Mouse (Mus musculus) gastrocnemius, postnatal 14 days (tissue): Measurements from ENCODE around the gene Fam174a. TPM values are rescaled to one million over a fixed set of nuclear protein-coding genes. Genes with fewer than 3 reads are reported as not detected.

Source experiments
- DNase-seq: peaks from one replicate; pipeline ENCODE4 v3.0.0; 2021; ENCODE audit warnings: mixed read lengths
- intact Hi-C: fragments of 180-260 bp; cut with DNase I; formaldehyde crosslinking; loops from one replicate; pipeline ENCODE4 v1.15.1; 2025; ENCODE audit warnings: low total_unique reads
- total RNA-seq, 2 experiments: library from RNA; stranded (reverse); gene quantifications; 2 replicates each; pipeline ENCODE4 v1.2.3; 2021

Gene Fam174a
- total RNA-seq, 2 experiments from 2014 or later: 23.6 to 24.0 TPM

DNA sequence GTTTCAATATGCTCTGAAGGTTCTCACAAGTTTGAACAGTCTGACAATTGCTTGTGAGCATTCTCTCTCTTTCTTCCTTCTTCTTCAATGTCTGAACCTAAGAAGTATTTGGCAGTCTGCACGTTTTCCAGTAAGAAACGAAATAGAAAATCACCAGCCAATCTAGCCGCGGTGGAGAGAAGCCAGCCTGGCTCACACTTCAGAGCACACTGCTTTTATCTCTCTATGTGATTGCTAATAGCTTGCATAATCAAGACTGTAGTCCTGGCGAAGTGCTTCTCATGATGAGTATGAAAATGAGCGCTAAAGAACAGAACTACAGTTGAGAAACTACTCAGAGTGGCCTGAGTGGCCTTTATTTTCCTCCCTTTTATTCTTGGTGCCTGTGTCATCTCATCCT, 62.0 kb downstream of the Fam174a start:
- DNase-seq: no peak
- intact Hi-C loops: no loop called here

DNA sequence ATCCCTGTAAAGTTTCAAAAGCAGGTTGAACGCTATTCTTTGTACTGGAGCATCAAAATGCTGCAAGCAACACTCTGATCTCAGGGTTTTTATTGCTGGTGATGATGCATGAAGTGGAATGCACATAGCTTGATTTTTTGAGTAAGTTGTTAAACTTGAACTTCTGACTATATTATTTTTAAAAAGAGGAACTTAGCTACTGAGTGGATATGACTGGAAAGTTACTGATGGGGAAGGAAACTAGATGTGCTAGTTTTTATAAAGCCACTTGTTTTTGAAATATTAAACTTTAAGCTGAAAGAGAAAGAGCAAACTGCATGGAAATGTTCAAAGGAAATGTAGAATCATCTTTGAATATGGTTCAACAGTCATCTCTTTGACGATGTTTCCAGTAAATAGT, 67.6 kb downstream of the Fam174a start:
- intact Hi-C loops: no loop called here
- no peak for DNase-seq
